Mouse (Mus musculus): ENCODE measurements around the gene Stmn1.

DNA sequence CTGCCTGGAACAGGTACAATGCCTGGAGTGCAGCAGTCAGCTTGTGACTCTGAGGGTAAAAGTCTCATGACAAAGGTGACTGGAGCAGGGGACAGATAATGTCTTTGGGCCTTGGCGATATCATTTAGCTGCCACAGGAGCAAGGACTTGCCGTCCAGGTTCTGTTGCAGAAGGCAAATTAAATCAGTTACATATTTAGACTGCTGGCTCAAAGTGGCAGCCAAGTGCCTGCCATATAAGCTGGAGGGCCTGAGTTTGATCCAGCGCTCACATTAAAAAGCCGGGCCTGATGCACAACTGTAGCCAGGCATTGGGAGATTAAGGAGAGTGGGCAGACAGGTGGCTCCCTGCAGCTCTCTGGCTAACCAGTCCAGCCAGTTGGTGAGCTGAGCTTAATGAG lies 11.7 kb downstream of the Stmn1 start:
- TF ChIP-seq CTCF (IDR thresholded peaks at IDR 0.05; ENCODE audit: low read depth, low read length) = no peak
- no peak for TF ChIP-seq POLR2A (IDR thresholded peaks at IDR 0.05; ENCODE audit: borderline replicate concordance, low read depth, low read length)

Data from bone marrow macrophage, adult 2 months (primary cell).